Mouse (Mus musculus) heart, adult 2 months (tissue): ENCODE results near the gene Pde6h.

Experiments used
- CTCF ChIP-seq: fragments of 200-600 bp; IDR thresholded peaks from 2 replicates; pipeline ENCODE4 v1.8.1; 2022; ENCODE audit warnings: antibody characterized with exemption, mild to moderate bottlenecking, moderate library complexity
- POLR2A ChIP-seq: fragments of 200-500 bp; IDR thresholded peaks from 2 replicates; pipeline ENCODE4 v1.6.1; 2011; ENCODE audit warnings: mild to moderate bottlenecking, low read depth, low read length, control low read depth; ENCODE audit not compliant: insufficient read depth

- TF ChIP-seq CTCF = no peak
- peak; percentile 40; the same call in 1 of the 2 replicates for TF ChIP-seq POLR2A
Observed at GRCm38 (mm10) chr6:136874599-136874998, 49.0 kb upstream of the Pde6h start.
